Mouse (Mus musculus) small intestine, adult 2 months (tissue): ENCODE measurements at regions not wholly inside any gene's neighbourhood (a gene's known extent, or its start where the extent isn't known, plus 50 kb on each side); places are given as distances from the start of the nearest gene placed in this dataset.

Source experiments
- H3K27ac ChIP-seq: fragments of 200-500 bp; 2 replicates; pipeline ENCODE4 v1.5.1; 2012; ENCODE audit warnings: low read depth, low read length, control low read depth, inconsistent platforms; ENCODE audit not compliant: insufficient read depth
- H3K27me3 ChIP-seq: fragments of 200-500 bp; 2 replicates; pipeline ENCODE4 v1.6.1; 2012; ENCODE audit warnings: mild to moderate bottlenecking, moderate library complexity, low read length, inconsistent platforms; ENCODE audit not compliant: control insufficient read depth, insufficient read depth
- H3K36me3 ChIP-seq: fragments of 200-500 bp; 2 replicates; pipeline ENCODE4 v1.6.1; 2012; ENCODE audit warnings: mild to moderate bottlenecking, low read length, control low read depth, inconsistent platforms; ENCODE audit not compliant: control insufficient read depth, insufficient read depth
- H3K4me1 ChIP-seq: fragments of 200-500 bp; 2 replicates; pipeline ENCODE4 v1.6.1; 2012; ENCODE audit warnings: low read length, inconsistent platforms, mixed read lengths; ENCODE audit not compliant: control insufficient read depth, insufficient read depth, insufficient read length
- H3K4me3 ChIP-seq: fragments of 200-500 bp; 2 replicates; pipeline ENCODE4 v1.5.1; 2012; ENCODE audit warnings: low read depth, mild to moderate bottlenecking, control low read depth, inconsistent platforms, low read length, moderate library complexity
- CTCF ChIP-seq: fragments of 200-500 bp; IDR thresholded peaks from 2 replicates; pipeline ENCODE4 v1.5.1; 2012; ENCODE audit warnings: low read depth, mild to moderate bottlenecking, control low read depth, inconsistent platforms, low read length, moderate library complexity, mixed read lengths; ENCODE audit not compliant: insufficient replicate concordance, insufficient read length; ENCODE audit errors: extremely low read depth
- POLR2A ChIP-seq: fragments of 200-500 bp; IDR thresholded peaks from 2 replicates; pipeline ENCODE4 v1.6.1; 2012; ENCODE audit warnings: low read depth, mild to moderate bottlenecking, control low read depth, inconsistent platforms, low read length, moderate library complexity
- WGBS: fragments of 180-500 bp; shearing (Covaris S2); methylation state at CpG from one replicate; pipeline ENCODE4 v1.1.7; 2018; 5-methylcytosine and 5-hydroxymethylcytosine counted together

GRCm38 (mm10) chr7:135804730-135805129 is 88.6 kb upstream of the Mki67 start:
- 44% methylated on average over 7 of the region's 7 CpGs for WGBS
- no peak for TF ChIP-seq CTCF
- TF ChIP-seq POLR2A = no peak
- Histone ChIP-seq H3K4me1 (no peaks in the 10 kb centered on the region), H3K27me3 (no peaks in the 10 kb centered on the region), H3K4me3 (no peak overlapping the region), H3K36me3 (no peaks in the 10 kb centered on the region), H3K27ac (no peak overlapping the region)

- no peak overlapping the region for H3K27ac ChIP-seq
- no peak overlapping the region for H3K4me3 ChIP-seq
- H3K36me3 ChIP-seq = no peaks in the 10 kb centered on the region
- no peaks in the 10 kb centered on the region for H3K4me1 ChIP-seq
- 59% methylated on average over 8 of the region's 8 CpGs for WGBS
- TF ChIP-seq CTCF (no peak), POLR2A (no peak)
- no peaks in the 10 kb centered on the region for H3K27me3 ChIP-seq
These were observed 90.0 kb upstream of the Mki67 start for GRCm38 (mm10) chr7:135806139-135806538.

- Histone ChIP-seq H3K36me3 (no peaks in the 10 kb centered on the region), H3K4me1 (no peaks in the 10 kb centered on the region), H3K27me3 (no peaks in the 10 kb centered on the region), H3K27ac (no peak overlapping the region), H3K4me3 (no peak overlapping the region)
- WGBS = 75% methylated on average over 7 of the region's 7 CpGs
- TF ChIP-seq POLR2A = no peak
- TF ChIP-seq CTCF = no peak
These were observed 90.5 kb upstream of the Mki67 start for GRCm38 (mm10) chr7:135806673-135807072.

- no peaks in the 10 kb centered on the region for H3K27me3 ChIP-seq
- no peaks in the 10 kb centered on the region for H3K36me3 ChIP-seq
- TF ChIP-seq POLR2A (no peak), CTCF (no peak)
- no peak overlapping the region for H3K4me3 ChIP-seq
- 61% methylated on average over 10 of the region's 10 CpGs for WGBS
- no peak overlapping the region for H3K27ac ChIP-seq
- no peaks in the 10 kb centered on the region for H3K4me1 ChIP-seq
These were observed 93.0 kb upstream of the Mki67 start for GRCm38 (mm10) chr7:135809167-135809566.

- no peaks in the 10 kb centered on the region for H3K36me3 ChIP-seq
These were observed 93.7 kb upstream of the Mki67 start for GRCm38 (mm10) chr7:135809751-135810379.

GRCm38 (mm10) chr7:135810971-135811370 is 94.8 kb upstream of the Mki67 start:
- H3K4me1 ChIP-seq = no peaks in the 10 kb centered on the region
- TF ChIP-seq CTCF (no peak), POLR2A (no peak)
- no peak overlapping the region for H3K27ac ChIP-seq
- no peak overlapping the region for H3K4me3 ChIP-seq
- 72% methylated on average over 9 of the region's 9 CpGs for WGBS
- no peaks in the 10 kb centered on the region for H3K27me3 ChIP-seq
- no peaks in the 10 kb centered on the region for H3K36me3 ChIP-seq

More at GRCm38 (mm10) chr7:135809751-135810379, 93.7 kb upstream of the Mki67 start:
- no peaks in the 10 kb centered on the region for H3K4me1 ChIP-seq
- TF ChIP-seq CTCF = no peak
- no peak for TF ChIP-seq POLR2A
- WGBS = 19% methylated on average over 12 of the region's 12 CpGs
- H3K27me3 ChIP-seq = no peaks in the 10 kb centered on the region
- no peak overlapping the region for H3K4me3 ChIP-seq
- no peak overlapping the region for H3K27ac ChIP-seq

GRCm38 (mm10) chr7:135813616-135814015 is 97.5 kb upstream of the Mki67 start:
- Histone ChIP-seq H3K36me3 (no peaks in the 10 kb centered on the region), H3K4me3 (no peak overlapping the region), H3K4me1 (no peaks in the 10 kb centered on the region), H3K27ac (no peak overlapping the region), H3K27me3 (no peaks in the 10 kb centered on the region)
- WGBS = 85% methylated on average over 3 of the region's 3 CpGs
- no peak for TF ChIP-seq CTCF
- no peak for TF ChIP-seq POLR2A
